Mouse (Mus musculus): Measurements from ENCODE around the gene Cap1.

DNA sequence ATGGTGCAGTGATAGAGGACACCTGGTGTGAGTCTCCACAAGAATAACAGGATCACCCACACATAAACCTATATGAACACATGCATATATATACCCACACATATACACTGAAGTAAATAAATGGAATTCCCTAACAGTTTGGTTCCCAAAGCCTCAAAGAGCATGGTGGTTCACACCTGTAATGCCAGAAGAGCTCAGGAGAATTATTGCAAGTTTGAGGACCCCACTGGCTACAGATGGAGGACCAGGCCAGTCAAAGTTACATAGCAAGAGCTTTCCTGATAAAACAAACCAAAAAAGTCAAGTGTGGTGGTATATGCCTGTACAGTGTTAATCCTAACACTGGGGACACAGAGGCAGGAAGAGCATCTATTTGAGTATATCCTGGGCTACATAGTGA is 34.3 kb downstream of the Cap1 start:
- no peak for TF ChIP-seq CTCF (IDR thresholded peaks at IDR 0.05; ENCODE audit: low read depth)
- no peak for TF ChIP-seq EP300 (IDR thresholded peaks at IDR 0.05; ENCODE audit: low read depth)

All from heart, postnatal 0 days (tissue).